Mouse (Mus musculus) liver, embryonic 14.5 days (tissue): ENCODE data around the gene Adcy6.

Experiments used
- CTCF ChIP-seq: IDR thresholded peaks from 2 replicates; pipeline ENCODE4 v1.5.1; 2016; ENCODE audit warnings: antibody characterized with exemption, low read depth, control low read depth
- EP300 ChIP-seq: IDR thresholded peaks from 2 replicates; pipeline ENCODE4 v1.6.1; 2016; ENCODE audit warnings: antibody characterized with exemption, low read depth

DNA sequence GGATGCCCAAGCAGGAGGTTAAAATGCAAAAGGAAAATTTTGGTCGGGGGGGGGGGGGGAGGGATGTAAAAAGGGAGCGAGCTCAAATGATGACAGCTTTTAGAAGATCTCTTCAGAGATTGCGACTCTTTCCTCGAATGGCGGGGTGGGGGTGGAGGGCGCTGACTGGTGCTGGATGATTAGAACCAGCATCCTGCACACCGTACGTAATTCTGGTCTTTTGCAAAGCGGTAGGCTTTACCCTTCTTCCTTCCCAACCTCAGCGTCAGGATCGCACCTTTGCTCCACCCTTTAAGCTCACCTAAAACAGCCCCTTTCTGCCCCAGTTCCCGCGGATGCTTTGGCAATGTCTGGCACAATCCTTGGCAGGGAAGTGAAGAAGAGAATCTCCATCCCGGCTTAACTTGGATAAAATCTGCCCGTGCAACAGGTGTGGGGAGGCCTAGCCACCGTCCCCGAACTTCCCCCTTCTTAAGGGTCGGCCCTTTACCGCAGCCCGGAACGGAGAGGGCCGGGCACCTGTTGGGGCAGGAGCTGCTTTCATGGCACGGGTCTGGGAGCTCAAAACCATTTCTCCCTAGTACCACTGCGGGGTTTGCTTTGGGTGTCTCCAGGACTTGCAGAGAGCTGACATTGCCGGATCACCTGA lies 24.1 kb upstream of the Adcy6 start:
- TF ChIP-seq CTCF (no peak), EP300 (no peak)
